Mouse (Mus musculus): ENCODE data around the gene Rnf144a. TPM values are rescaled to one million over a fixed set of nuclear protein-coding genes. Genes with fewer than 3 reads are reported as not detected.
A peak's percentile ranks its signal among the peaks of the same experiment; 100 is the strongest.

The Rnf144a gene
- polyA plus RNA-seq (2015; fragmentation: Nextera tagmentation; extraction: Ambion mirVana), result 39.6 and 40.2 TPM in 2 replicates

DNA sequence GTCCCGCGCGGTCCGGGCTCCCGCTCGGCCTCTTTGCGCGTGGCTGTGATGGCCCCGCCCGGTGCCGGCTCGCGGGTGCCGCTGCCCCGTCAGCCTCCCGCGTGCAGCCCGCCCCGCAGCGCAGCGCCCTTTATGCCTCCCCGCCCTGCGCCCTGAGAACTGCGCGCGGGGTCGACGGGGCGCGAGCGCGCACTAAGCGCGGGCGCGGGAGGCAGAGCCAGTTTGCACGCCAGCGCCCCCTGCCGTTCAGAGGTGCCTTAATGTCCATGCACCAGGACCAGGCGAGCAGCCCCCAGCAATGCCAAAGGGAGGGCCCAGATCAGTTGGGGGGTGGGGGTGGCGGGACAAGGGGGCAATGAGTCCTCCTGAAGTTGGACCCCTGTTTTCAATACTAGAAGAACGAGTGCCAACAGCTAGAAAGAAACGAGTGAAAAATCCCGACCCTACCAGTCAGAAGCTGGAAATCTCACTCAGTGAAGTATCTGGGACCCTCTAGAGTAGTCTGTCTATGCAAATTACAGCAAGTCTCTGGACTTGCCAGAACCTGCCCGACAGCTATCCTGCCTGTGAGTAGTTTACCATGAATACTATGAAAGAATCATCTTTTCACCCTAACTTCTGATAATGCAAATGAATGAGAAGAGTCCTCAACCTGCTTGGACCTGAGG lies at the start of gene Rnf144a:
Gene Rnf144a (minus strand): TSS at position 151 of the 668 bp plus-strand sequence.
- Histone ChIP-seq H3K27me3 (no peaks in the 10 kb centered on the region), H3K36me3 (no peaks in the 10 kb centered on the region), H3K4me3 (peak within 1 kb of the TSS; percentile 96), H3K4me2 (replicated peaks) (peak within 1 kb of the TSS; percentile 83), H3K9ac (replicated peaks) (peak within 1 kb of the TSS; percentile 99), H3K9me3 (no peaks in the 10 kb centered on the region), H3K27ac (replicated peaks) (peak within 1 kb of the TSS; percentile 85), H3K4me1 (peaks cover 41% of the 10 kb centered on the region)
- WGBS, result 1% methylated on average over 44 of the region's 45 CpGs
- peak; percentile 93 for ATAC-seq (replicated peaks)

DNA sequence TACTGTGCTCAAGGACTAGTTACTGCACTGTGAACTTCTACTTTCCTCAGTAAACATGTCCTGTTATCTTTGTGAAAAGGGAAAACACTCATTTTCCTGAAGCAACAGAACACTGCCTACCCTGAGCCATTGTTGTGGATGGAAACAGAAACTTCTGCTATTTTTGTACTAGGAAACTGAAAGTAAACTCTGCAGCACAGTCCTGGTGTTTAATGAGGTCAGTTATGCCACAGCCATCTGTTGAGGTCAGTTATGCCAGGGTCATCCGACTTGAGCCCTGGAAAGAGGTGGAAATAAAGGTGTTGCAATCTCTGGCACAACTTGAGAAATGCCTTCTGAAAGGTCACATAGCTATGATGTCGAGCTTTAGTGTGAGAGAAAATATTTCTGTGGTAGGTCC lies 45.0 kb upstream of the Rnf144a start:
- ATAC-seq (replicated peaks), result no peak
- peaks cover 8% of the 10 kb centered on the region; the same call in 1 of the 2 replicates for H3K4me1 ChIP-seq
- no peak overlapping the region for H3K4me3 ChIP-seq
- no peaks in the 10 kb centered on the region for H3K27me3 ChIP-seq
- no peak overlapping the region for H3K9ac ChIP-seq (replicated peaks)
- H3K9me3 ChIP-seq, result no peaks in the 10 kb centered on the region
- 78% methylated on average over 2 of the region's 2 CpGs for WGBS
- no peaks in the 10 kb centered on the region for H3K36me3 ChIP-seq
- no peak overlapping the region for H3K27ac ChIP-seq (replicated peaks)
- no peak overlapping the region for H3K4me2 ChIP-seq (replicated peaks)

DNA sequence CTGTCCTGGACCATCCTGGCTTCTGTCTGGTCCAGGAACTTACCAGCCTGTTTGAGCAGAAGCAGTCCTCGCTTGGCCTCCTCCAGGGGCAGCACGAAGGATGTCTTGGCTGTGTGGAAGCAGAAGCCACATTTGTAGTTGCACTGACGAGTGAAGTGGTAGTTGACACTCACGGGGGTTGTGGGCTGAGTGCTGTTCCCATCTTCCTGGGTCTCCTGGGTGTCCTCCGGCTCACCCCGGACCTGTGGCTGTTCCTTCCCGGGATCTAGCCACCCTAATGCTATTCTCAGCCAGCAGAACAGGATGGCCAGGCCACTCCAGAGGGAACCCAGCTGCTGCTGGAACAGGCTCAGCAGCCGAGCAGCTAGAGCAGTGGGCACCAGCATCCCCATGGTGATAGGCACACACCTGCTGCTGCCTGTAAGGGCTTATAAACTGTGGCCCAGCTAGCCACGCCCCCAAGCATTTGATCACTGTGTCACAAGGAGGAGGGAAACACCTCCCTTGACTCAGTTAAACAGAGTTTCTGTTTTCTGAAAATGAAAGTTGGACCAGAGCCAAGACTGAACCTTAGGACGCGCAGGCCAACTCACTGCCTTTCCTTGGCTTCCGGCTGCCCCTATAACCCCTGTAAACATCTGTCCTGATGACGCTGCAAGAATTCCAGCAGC lies 41.1 kb upstream of the Rnf144a start, which contains the start of gene Rsad2:
Gene Rsad2 (minus strand): TSS at position 425 of the 671 bp plus-strand sequence.
- WGBS, result 42% methylated on average over 13 of the region's 13 CpGs
- H3K27ac ChIP-seq (replicated peaks), result no peak within 1 kb of the TSS
- no peak within 1 kb of the TSS for H3K9ac ChIP-seq (replicated peaks)
- no peak within 1 kb of the TSS for H3K4me3 ChIP-seq
- H3K27me3 ChIP-seq, result no peaks in the 10 kb centered on the region
- no peaks in the 10 kb centered on the region for H3K36me3 ChIP-seq
- ATAC-seq (replicated peaks), result 0 out of 2 replicates have a peak, but pooled peaks have one; percentile 26
- H3K4me1 ChIP-seq, result peaks cover 8% of the 10 kb centered on the region; the same call in 1 of the 2 replicates
- no peak within 1 kb of the TSS; the same call in 1 of the 2 replicates for H3K4me2 ChIP-seq (replicated peaks)
- H3K9me3 ChIP-seq, result no peaks in the 10 kb centered on the region

DNA sequence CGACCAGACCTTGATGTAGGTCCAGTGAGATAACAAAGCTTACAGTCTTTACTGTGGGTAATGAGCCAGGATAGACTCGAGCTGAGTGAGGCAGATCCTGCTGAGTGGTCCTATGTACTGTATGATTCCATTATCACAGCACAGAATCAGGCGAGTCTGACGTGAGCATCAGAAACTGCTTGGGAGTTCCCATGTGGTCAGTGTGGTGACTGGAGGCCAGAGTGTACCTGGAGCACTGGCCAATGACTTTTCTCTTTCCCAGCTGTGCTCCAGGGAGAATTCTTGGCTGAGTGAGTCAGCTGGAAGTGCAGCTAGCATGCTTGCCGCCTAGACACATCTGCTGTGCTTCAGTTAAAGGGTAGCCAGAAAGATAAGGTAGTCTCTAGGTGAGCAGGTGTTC lies 39.6 kb upstream of the Rnf144a start:
- no peak overlapping the region for H3K4me2 ChIP-seq (replicated peaks)
- no peaks in the 10 kb centered on the region for H3K36me3 ChIP-seq
- H3K9me3 ChIP-seq, result no peaks in the 10 kb centered on the region

DNA sequence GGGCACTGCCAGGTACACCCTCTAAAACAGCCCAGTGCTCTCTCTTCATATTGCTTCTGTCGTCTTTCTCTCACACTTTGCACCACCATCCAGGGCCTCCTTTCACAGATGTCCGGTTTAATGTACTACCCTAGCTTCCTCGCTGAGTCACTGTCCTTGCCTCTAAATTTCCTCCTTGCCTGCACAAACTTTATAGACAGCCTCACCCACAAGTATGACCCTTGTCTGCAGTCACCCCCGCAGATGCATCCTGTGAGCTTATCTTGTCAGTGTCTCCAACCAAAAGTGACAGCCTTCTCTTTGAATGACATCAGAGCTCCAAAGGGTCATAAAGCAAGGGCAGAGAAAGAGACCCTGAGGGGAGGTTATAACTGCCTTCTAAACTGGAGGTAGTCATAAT lies 37.9 kb upstream of the Rnf144a start:
- WGBS, result 82% methylated on average over 4 of the region's 4 CpGs
- no peak overlapping the region for H3K9ac ChIP-seq (replicated peaks)
- H3K9me3 ChIP-seq, result no peaks in the 10 kb centered on the region
- no peaks in the 10 kb centered on the region for H3K27me3 ChIP-seq
- peaks cover 8% of the 10 kb centered on the region; the same call in 1 of the 2 replicates for H3K4me1 ChIP-seq
- H3K4me2 ChIP-seq (replicated peaks), result no peak overlapping the region
- H3K27ac ChIP-seq (replicated peaks), result no peak overlapping the region
- H3K4me3 ChIP-seq, result no peak overlapping the region
- no peak for ATAC-seq (replicated peaks)
- no peaks in the 10 kb centered on the region for H3K36me3 ChIP-seq

More for the DNA sequence above, 39.6 kb upstream of the Rnf144a start:
- H3K27ac ChIP-seq (replicated peaks), result no peak overlapping the region
- H3K4me1 ChIP-seq, result peaks cover 8% of the 10 kb centered on the region; the same call in 1 of the 2 replicates
- H3K4me3 ChIP-seq, result no peak overlapping the region
- H3K9ac ChIP-seq (replicated peaks), result no peak overlapping the region
- ATAC-seq (replicated peaks), result no peak
- H3K27me3 ChIP-seq, result no peaks in the 10 kb centered on the region
- WGBS, result 34% methylated on average over 5 of the region's 5 CpGs

DNA sequence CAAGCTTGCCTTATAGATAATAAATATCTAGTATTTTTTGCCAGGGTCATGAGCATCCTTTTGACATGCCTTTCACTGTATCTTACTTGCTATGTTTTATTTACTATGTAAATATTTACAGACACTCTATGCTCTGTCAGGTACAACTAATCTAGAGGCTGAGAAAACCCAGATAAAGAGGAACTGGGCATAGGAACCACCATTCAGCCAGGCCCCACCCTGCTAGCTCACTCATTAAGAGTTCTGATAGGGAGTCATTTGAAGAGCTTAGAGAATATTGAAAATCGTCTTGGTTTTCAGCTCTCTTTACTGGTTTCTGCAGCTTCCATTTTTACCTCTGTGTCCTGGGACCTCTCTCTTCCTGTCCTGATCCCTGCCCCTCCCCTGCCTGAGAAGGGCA lies 36.1 kb upstream of the Rnf144a start:
- Histone ChIP-seq H3K27me3 (no peaks in the 10 kb centered on the region), H3K4me1 (peaks cover 3% of the 10 kb centered on the region; the same call in 1 of the 2 replicates), H3K9me3 (no peaks in the 10 kb centered on the region), H3K27ac (replicated peaks) (no peak overlapping the region), H3K4me3 (no peak overlapping the region), H3K9ac (replicated peaks) (no peak overlapping the region), H3K36me3 (no peaks in the 10 kb centered on the region), H3K4me2 (replicated peaks) (no peak overlapping the region)
- WGBS, result 52% methylated on average over 1 of the region's 1 CpGs
- no peak for ATAC-seq (replicated peaks)

DNA sequence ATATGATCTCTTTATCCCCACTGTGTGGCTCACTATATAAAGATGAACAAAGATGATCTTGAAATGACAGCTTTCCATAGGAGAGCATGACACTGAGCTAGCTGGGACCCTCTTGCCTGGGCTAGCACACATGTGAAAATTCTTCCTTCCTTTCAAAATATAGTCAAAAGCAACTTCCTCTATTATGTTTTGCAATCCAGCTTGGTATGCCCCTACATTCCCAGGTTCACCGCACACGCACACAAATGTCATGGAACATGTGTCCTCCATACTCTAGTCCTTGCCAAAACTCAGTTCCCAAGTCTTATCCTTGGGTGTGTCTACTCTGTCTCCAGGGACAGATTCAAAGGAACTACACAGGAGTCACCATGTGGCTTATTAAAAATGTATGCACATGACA lies 34.4 kb upstream of the Rnf144a start:
- no peak overlapping the region for H3K4me2 ChIP-seq (replicated peaks)
- no peak overlapping the region for H3K4me3 ChIP-seq
- no peaks in the 10 kb centered on the region for H3K27me3 ChIP-seq
- no peaks in the 10 kb centered on the region for H3K9me3 ChIP-seq
- H3K9ac ChIP-seq (replicated peaks), result no peak overlapping the region
- no peak for ATAC-seq (replicated peaks)
- 100% methylated on average over 2 of the region's 2 CpGs for WGBS
- no peaks in the 10 kb centered on the region for H3K4me1 ChIP-seq
- no peak overlapping the region for H3K27ac ChIP-seq (replicated peaks)
- no peaks in the 10 kb centered on the region for H3K36me3 ChIP-seq

DNA sequence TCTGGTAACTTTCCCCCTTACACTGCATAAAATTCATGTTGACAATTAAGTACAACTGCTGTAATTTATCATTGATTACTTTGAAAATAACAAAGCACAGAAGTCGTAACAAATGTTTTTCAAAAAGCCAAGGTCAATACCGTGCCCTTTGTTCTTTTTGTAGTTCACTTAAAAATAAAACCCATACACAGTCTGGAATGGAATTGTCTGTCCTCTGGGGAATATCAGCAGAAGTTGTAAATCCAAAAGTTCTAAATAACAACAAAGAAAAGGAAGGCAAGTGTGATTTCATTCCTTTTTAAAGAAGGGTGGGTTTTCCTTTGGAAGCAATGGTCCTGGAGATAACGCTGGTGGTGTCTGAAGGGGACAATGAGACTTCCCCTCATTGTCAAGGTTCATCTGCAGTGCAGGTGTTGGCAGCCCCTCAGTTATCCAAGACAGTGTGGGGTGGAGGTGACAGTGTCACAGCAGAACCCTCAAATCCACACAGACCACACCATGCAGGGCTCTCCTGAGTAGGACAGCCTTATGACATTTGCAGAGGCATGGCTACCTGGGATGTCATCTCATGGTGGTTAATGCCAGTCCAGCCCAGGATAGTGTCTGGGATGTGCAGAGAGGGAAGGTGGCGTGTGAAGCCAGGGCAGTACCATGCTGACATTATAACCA lies 31.5 kb upstream of the Rnf144a start:
- 89% methylated on average over 4 of the region's 4 CpGs for WGBS
- Histone ChIP-seq H3K27me3 (no peaks in the 10 kb centered on the region), H3K9ac (replicated peaks) (no peak overlapping the region)

DNA sequence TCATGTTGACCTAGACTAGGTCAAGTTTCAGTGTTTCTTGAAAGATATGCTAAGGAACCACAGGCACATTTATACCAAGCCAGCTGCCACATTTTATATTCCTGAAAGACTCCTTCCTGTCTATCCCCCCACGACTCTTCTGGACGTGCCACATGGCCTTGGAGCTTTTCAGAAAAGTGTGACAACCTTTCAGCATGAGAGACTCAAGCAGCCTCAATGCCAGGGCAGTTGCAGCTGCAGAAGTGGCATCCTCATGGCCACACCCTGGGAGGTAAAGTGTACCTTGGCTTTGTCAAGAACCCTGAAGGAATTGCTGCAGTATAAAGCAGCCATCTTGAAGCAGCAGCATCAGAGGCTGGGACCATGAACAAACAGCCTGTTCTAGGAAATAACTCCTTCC lies 29.5 kb upstream of the Rnf144a start:
- Histone ChIP-seq H3K36me3 (no peaks in the 10 kb centered on the region), H3K27me3 (no peaks in the 10 kb centered on the region), H3K9me3 (no peaks in the 10 kb centered on the region), H3K9ac (replicated peaks) (no peak overlapping the region), H3K4me3 (no peak overlapping the region), H3K4me2 (replicated peaks) (no peak overlapping the region), H3K4me1 (no peaks in the 10 kb centered on the region), H3K27ac (replicated peaks) (no peak overlapping the region)
- no peak for ATAC-seq (replicated peaks)
- 87% methylated on average over 2 of the region's 2 CpGs for WGBS

More for the DNA sequence above, 31.5 kb upstream of the Rnf144a start:
- Histone ChIP-seq H3K27ac (replicated peaks) (no peak overlapping the region), H3K9me3 (no peaks in the 10 kb centered on the region), H3K4me3 (no peak overlapping the region), H3K4me1 (no peaks in the 10 kb centered on the region), H3K36me3 (no peaks in the 10 kb centered on the region), H3K4me2 (replicated peaks) (no peak overlapping the region)
- ATAC-seq (replicated peaks), result no peak

DNA sequence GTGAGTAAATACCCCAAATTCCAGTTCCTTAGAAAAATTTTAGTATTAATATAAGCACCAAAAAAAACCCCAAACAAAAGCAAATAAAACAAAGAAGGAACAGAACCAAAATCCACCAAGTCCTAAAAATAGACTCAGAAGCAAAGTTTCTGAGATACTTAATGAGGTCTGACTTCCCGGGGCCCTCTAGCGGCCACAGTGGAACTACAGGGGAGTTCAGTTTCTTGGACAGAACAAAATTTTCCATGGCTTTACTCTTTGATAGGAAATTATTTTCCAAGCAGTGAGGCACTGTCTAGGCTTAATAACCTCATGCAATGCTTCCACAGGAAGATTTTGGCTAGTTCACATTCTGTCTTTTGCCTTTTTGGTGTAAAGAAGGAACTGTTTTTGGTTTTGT lies 29.0 kb upstream of the Rnf144a start:
- H3K4me2 ChIP-seq (replicated peaks), result no peak overlapping the region
- no peaks in the 10 kb centered on the region for H3K9me3 ChIP-seq
- H3K27me3 ChIP-seq, result no peaks in the 10 kb centered on the region
- no peak overlapping the region for H3K4me3 ChIP-seq
- no peak overlapping the region for H3K9ac ChIP-seq (replicated peaks)
- no peaks in the 10 kb centered on the region for H3K4me1 ChIP-seq
- ATAC-seq (replicated peaks), result no peak
- no peaks in the 10 kb centered on the region for H3K36me3 ChIP-seq
- no peak overlapping the region for H3K27ac ChIP-seq (replicated peaks)
- 2% methylated on average over 2 of the region's 2 CpGs for WGBS

DNA sequence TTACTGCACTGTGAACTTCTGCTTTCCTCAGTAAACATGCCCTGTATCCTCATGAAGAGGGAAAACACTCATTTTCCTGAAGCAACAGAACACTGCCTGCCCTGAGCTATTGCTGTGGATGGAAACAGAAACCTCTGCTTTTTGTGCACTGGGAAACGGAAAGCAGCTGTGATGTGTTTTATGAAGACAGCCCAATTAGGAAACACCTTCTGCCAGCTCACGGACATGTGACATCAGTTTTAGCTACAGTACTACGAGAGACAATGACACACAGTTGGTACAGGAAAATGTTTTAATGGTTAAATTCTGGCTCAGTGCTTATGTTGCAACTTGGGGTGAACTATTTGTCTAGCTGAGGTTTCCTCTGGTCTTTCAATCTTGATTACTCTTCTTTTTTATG lies 24.3 kb upstream of the Rnf144a start:
- Histone ChIP-seq H3K9ac (replicated peaks) (no peak overlapping the region), H3K4me2 (replicated peaks) (no peak overlapping the region), H3K4me1 (no peaks in the 10 kb centered on the region), H3K4me3 (no peak overlapping the region), H3K36me3 (no peaks in the 10 kb centered on the region), H3K27me3 (no peaks in the 10 kb centered on the region), H3K27ac (replicated peaks) (no peak overlapping the region), H3K9me3 (no peaks in the 10 kb centered on the region)
- ATAC-seq (replicated peaks), result no peak
- 62% methylated on average over 3 of the region's 3 CpGs for WGBS

DNA sequence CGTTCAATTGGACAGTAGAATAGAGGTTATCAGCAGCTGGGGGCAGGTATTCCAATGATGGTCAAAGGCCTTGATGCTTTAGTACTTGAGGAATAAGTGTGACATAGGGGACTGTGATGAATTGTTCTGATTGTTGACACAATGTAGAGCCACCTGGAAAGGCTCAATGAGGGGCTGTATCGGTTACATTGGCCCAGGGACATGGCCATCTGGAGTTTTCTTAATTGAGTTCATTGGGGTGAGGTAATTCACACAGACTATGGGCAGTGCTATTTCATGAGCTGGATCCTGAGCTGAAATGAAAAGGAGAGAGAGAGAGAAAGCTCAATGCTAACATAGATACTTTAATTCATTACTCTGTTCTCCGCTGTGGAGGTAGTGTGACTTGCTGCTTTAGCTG lies 22.9 kb upstream of the Rnf144a start:
- Histone ChIP-seq H3K4me3 (no peak overlapping the region), H3K4me1 (no peaks in the 10 kb centered on the region), H3K9ac (replicated peaks) (no peak overlapping the region), H3K27ac (replicated peaks) (no peak overlapping the region), H3K9me3 (no peaks in the 10 kb centered on the region), H3K27me3 (no peaks in the 10 kb centered on the region), H3K36me3 (no peaks in the 10 kb centered on the region), H3K4me2 (replicated peaks) (no peak overlapping the region)
- ATAC-seq (replicated peaks), result 0 out of 2 replicates have a peak, but pooled peaks have one; percentile 23
- WGBS, result 67% methylated on average over 3 of the region's 3 CpGs

Data from forebrain, embryonic 15.5 days (tissue).